Comparison of ENCODE assay signal across 11 mouse cellular contexts in genomic region chr14:34590743-34591675, GRCm38 (mm10). TPM values are rescaled to one million over a fixed set of nuclear protein-coding genes. Genes with fewer than 3 reads are reported as not detected.
DNase-seq lines count a peak whose midpoint lies in the region; ATAC-seq and TF ChIP-seq lines count a peak whose summit lies in the region.
"Had no signal": no experiment of that assay in that cellular context is flagged by ENCODE, and none has a peak within 500 bp of the region (broad histone marks: within the 10 kb centered on the region; RNA-seq: fewer than 3 reads in every experiment).

No protein-coding gene starts in this region.

- 0 out of 2 replicates have a peak overlapping the region, but pooled peaks have one; percentile 12 for H3K4me2 ChIP-seq in forebrain, embryonic 13.5 days
- H3K4me2 ChIP-seq in forebrain, embryonic 16.5 days (ENCODE audit: low read length): no peak overlapping the region
- no peak overlapping the region for H3K4me2 ChIP-seq in lung, postnatal 0 days (replicated peaks; ENCODE audit: low read depth, low read length)
- H3K4me2 ChIP-seq in myocyte (ENCODE audit: low read depth): peak overlapping the region; percentile 41

- H3K27me3 ChIP-seq in forebrain, embryonic 13.5 days: no peaks in the 10 kb centered on the region
- no peaks in the 10 kb centered on the region for H3K27me3 ChIP-seq in forebrain, embryonic 16.5 days (replicated peaks; ENCODE audit: control insufficient read depth, insufficient read depth, low read length)
- H3K27me3 ChIP-seq in lung, postnatal 0 days (replicated peaks; ENCODE audit: insufficient read depth, low read length): no peaks in the 10 kb centered on the region
- no peaks in the 10 kb centered on the region for H3K27me3 ChIP-seq in hindbrain, embryonic 10.5 days (ENCODE audit: insufficient read depth, poor library complexity, severe bottlenecking)
- H3K27me3 ChIP-seq in myocyte (ENCODE audit: control insufficient read depth, insufficient read depth, insufficient read length): no peaks in the 10 kb centered on the region

- no peak for TF ChIP-seq POLR2A in myocyte (IDR thresholded peaks at IDR 0.05; ENCODE audit: insufficient read length, low read depth)

- H3K27ac ChIP-seq in forebrain, embryonic 13.5 days: no peak overlapping the region
- H3K27ac ChIP-seq in forebrain, embryonic 16.5 days (ENCODE audit: low read length): no peak overlapping the region
- H3K27ac ChIP-seq in lung, postnatal 0 days (ENCODE audit: low read length): no peak overlapping the region
- H3K27ac ChIP-seq in hindbrain, embryonic 10.5 days: no peak overlapping the region

- H3K36me3 ChIP-seq in forebrain, embryonic 13.5 days (ENCODE audit: poor library complexity, severe bottlenecking): no peaks in the 10 kb centered on the region
- no peaks in the 10 kb centered on the region for H3K36me3 ChIP-seq in forebrain, embryonic 16.5 days (ENCODE audit: control insufficient read depth, insufficient read depth)
- no peaks in the 10 kb centered on the region for H3K36me3 ChIP-seq in lung, postnatal 0 days (ENCODE audit: insufficient read depth, low read length)
- H3K36me3 ChIP-seq in hindbrain, embryonic 10.5 days: no peaks in the 10 kb centered on the region
- H3K36me3 ChIP-seq in myocyte (ENCODE audit: control insufficient read depth, insufficient read depth): no peaks in the 10 kb centered on the region

- no peak overlapping the region for H3ac ChIP-seq in myocyte (ENCODE audit: control insufficient read depth, insufficient read length)

- peak; percentile 28; the same call in 1 of the 2 replicates for ATAC-seq in forebrain, embryonic 13.5 days
- no peak for ATAC-seq in forebrain, embryonic 16.5 days
- peak; percentile 31; the same call in 1 of the 2 replicates for ATAC-seq in lung, postnatal 0 days
- ATAC-seq: activated CD4-positive, CD25-positive, alpha-beta regulatory T cell, adult 4 months; intestine, embryonic 16.5 days had no signal

- no peak overlapping the region for H3K9ac ChIP-seq in forebrain, embryonic 13.5 days
- H3K9ac ChIP-seq in forebrain, embryonic 16.5 days (replicated peaks; ENCODE audit: low read depth, low read length): no peak overlapping the region
- H3K9ac ChIP-seq in lung, postnatal 0 days (replicated peaks; ENCODE audit: low read depth): no peak overlapping the region

- TF ChIP-seq EP300 in lung, postnatal 0 days (IDR thresholded peaks at IDR 0.05): no peak

- no peaks in the 10 kb centered on the region for H3K9me3 ChIP-seq in forebrain, embryonic 13.5 days (replicated peaks)
- no peaks in the 10 kb centered on the region for H3K9me3 ChIP-seq in forebrain, embryonic 16.5 days (ENCODE audit: control insufficient read depth, low read length)
- no peaks in the 10 kb centered on the region for H3K9me3 ChIP-seq in lung, postnatal 0 days (ENCODE audit: low read length)
- H3K9me3 ChIP-seq in hindbrain, embryonic 10.5 days: no peaks in the 10 kb centered on the region

- no peak overlapping the region for H3K4me3 ChIP-seq in forebrain, embryonic 13.5 days
- no peak overlapping the region for H3K4me3 ChIP-seq in forebrain, embryonic 16.5 days (replicated peaks; ENCODE audit: low read length)
- H3K4me3 ChIP-seq in lung, postnatal 0 days (ENCODE audit: low read depth, low read length): no peak overlapping the region
- 0 out of 2 replicates have a peak overlapping the region, but pooled peaks have one; percentile 7 for H3K4me3 ChIP-seq in hindbrain, embryonic 10.5 days
- no peak overlapping the region for H3K4me3 ChIP-seq in myocyte

- TF ChIP-seq CTCF in lung, postnatal 0 days (IDR thresholded peaks at IDR 0.05): no peak

- WGBS in forebrain, embryonic 13.5 days: 59% methylated on average over 24 of the region's 24 CpGs
- WGBS in forebrain, embryonic 16.5 days: 58% methylated on average over 24 of the region's 24 CpGs
- WGBS in lung, postnatal 0 days: 54% methylated on average over 24 of the region's 24 CpGs
- whole genome bisulfite sequencing in hindbrain, embryonic 10.5 days: 64% methylated on average over 24 of the region's 24 CpGs

- peaks cover 16% of the 10 kb centered on the region for H3K79me2 ChIP-seq in myocyte (ENCODE audit: control insufficient read depth, insufficient read depth)

- no peaks in the 10 kb centered on the region for H3K4me1 ChIP-seq in forebrain, embryonic 13.5 days
- H3K4me1 ChIP-seq in forebrain, embryonic 16.5 days (replicated peaks; ENCODE audit: control insufficient read depth, insufficient read depth, low read length): no peaks in the 10 kb centered on the region
- H3K4me1 ChIP-seq in lung, postnatal 0 days (ENCODE audit: insufficient read depth, low read depth, low read length): no peaks in the 10 kb centered on the region; the same call in 1 of the 2 replicates
- peaks cover 20% of the 10 kb centered on the region; the same call in 1 of the 2 replicates for H3K4me1 ChIP-seq in hindbrain, embryonic 10.5 days (replicated peaks)

- DNase-seq in lung, postnatal 0 days (ENCODE audit: low spot score): peak; percentile 39
- no peak for DNase-seq in lung, postnatal 14 days
- no peak for DNase-seq in hindbrain, embryonic 10.5 days (ENCODE audit: low spot score)
- DNase-seq in right cerebral cortex, postnatal 36 days (ENCODE audit: low spot score in 2 of 2): no peak
- no peak for DNase-seq in adrenal gland, adult (ENCODE audit: inconsistent age in 2 of 2, low spot score in 1 of 2)
- DNase-seq: B cell, adult 2 months had no signal

TF ChIP-seq in myocyte, 11 proteins besides CTCF, POLR2A, EP300 and RAD21:
- no peak for TF ChIP-seq REST (IDR thresholded peaks at IDR 0.05; ENCODE audit: insufficient read depth, insufficient read length)
- no peak for TF ChIP-seq E2F4 (IDR thresholded peaks at IDR 0.05; ENCODE audit: insufficient read depth)
- TF ChIP-seq TCF12 (IDR thresholded peaks at IDR 0.05; ENCODE audit: insufficient read depth, poor library complexity, severe bottlenecking): no peak
- TF ChIP-seq CEBPB (IDR thresholded peaks at IDR 0.05; ENCODE audit: insufficient read depth, poor library complexity, severe bottlenecking): no peak
- no peak for TF ChIP-seq MAX (IDR thresholded peaks at IDR 0.05; ENCODE audit: low read depth)
- TF ChIP-seq MYOG (IDR thresholded peaks at IDR 0.05; ENCODE audit: control insufficient read depth in 1 of 3, insufficient read depth in 1 of 3, insufficient read length in 2 of 3, low read depth in 2 of 3): no peak
- no peak for TF ChIP-seq USF1 (IDR thresholded peaks at IDR 0.05; ENCODE audit: low read depth)
- TF ChIP-seq SRF (IDR thresholded peaks at IDR 0.05; ENCODE audit: control insufficient read depth, insufficient read length, low read depth): no peak
- no peak for TF ChIP-seq POLR2AphosphoS2 (IDR thresholded peaks at IDR 0.05; ENCODE audit: insufficient read length, low read depth)
- no peak for TF ChIP-seq TCF3 (IDR thresholded peaks at IDR 0.05; ENCODE audit: insufficient read length, low read depth)
- TF ChIP-seq MYOD1 (IDR thresholded peaks at IDR 0.05; ENCODE audit: control insufficient read depth in 1 of 3, insufficient read length in 2 of 3, low read depth in 2 of 3): no peak

RNA-seq across cellular contexts. Expression of gene Ldb3, which starts 2.5 kb away (rescaled TPM):
- 0.32 and 0.34 TPM in 2 replicates for polyA plus RNA-seq in forebrain, embryonic 13.5 days (2015; fragmentation: Nextera tagmentation; extraction: Ambion mirVana)
- polyA plus RNA-seq in forebrain, embryonic 16.5 days (2015; fragmentation: Nextera tagmentation; extraction: Ambion mirVana): 0.39 and 0.55 TPM in 2 replicates
- polyA plus RNA-seq in lung, postnatal 0 days (2015; fragmentation: Nextera tagmentation; extraction: Ambion mirVana): 2.6 and 3.3 TPM in 2 replicates
- 0.09 and 0.36 TPM in 2 replicates for polyA plus RNA-seq in hindbrain, embryonic 10.5 days (2016; fragmentation: Nextera tagmentation; extraction: Ambion mirVana)
- polyA plus RNA-seq in myocyte (2012; fragmentation: generic; extraction: Trizol): 83.9 TPM
- polyA plus RNA-seq: activated CD4-positive, CD25-positive, alpha-beta regulatory T cell, adult 4 months had no signal

RNA-seq across cellular contexts. Expression of gene Opn4, which starts 8.9 kb away (rescaled TPM):
- 0.16 TPM in 1 of 2 replicates, not detected in the other for polyA plus RNA-seq in forebrain, embryonic 13.5 days (2015; fragmentation: Nextera tagmentation; extraction: Ambion mirVana)
- polyA plus RNA-seq in forebrain, embryonic 16.5 days (2015; fragmentation: Nextera tagmentation; extraction: Ambion mirVana): not detected in 2 replicates
- polyA plus RNA-seq in lung, postnatal 0 days (2015; fragmentation: Nextera tagmentation; extraction: Ambion mirVana): 0.12 and 0.15 TPM in 2 replicates
- polyA plus RNA-seq in hindbrain, embryonic 10.5 days (2016; fragmentation: Nextera tagmentation; extraction: Ambion mirVana): 0.21 TPM in 1 of 2 replicates, not detected in the other
- 0.23 TPM for polyA plus RNA-seq in myocyte (2012; fragmentation: generic; extraction: Trizol)
- polyA plus RNA-seq: activated CD4-positive, CD25-positive, alpha-beta regulatory T cell, adult 4 months had no signal

Comparison
In these comparisons a context has a peak if more than half of its experiments do, and no peak if none do; other contexts are left out.
1. H3K4me2 ChIP-seq: peak in forebrain, embryonic 13.5 days (single experiment) and myocyte (single experiment); none in forebrain, embryonic 16.5 days (single experiment) and lung, postnatal 0 days (single experiment).
2. RNA of gene Ldb3, which starts 2.5 kb away (polyA plus RNA-seq): 83.9 TPM in myocyte (single experiment); 2.6 to 3.3 TPM in lung, postnatal 0 days, 0.39 to 0.55 TPM in forebrain, embryonic 16.5 days, 0.32 to 0.34 TPM in forebrain, embryonic 13.5 days and 0.09 to 0.36 TPM in hindbrain, embryonic 10.5 days; every median in the first group is over 10 times any median in the second.